Mouse (Mus musculus) bone marrow macrophage, adult 2 months (primary cell): ENCODE results near the gene Pip5kl1. TPM values are rescaled to one million over a fixed set of nuclear protein-coding genes. Genes with fewer than 3 reads are reported as not detected.

Experiments used
- H3K27ac ChIP-seq: 2 replicates; pipeline ENCODE4 v1.5.1; 2012; ENCODE audit warnings: low read depth, low read length; ENCODE audit not compliant: insufficient read depth
- H3K4me1 ChIP-seq: 2 replicates; pipeline ENCODE4 v1.6.1; 2012; ENCODE audit warnings: low read length; ENCODE audit not compliant: control insufficient read depth, insufficient read depth
- H3K4me3 ChIP-seq: 2 replicates; pipeline ENCODE4 v1.5.1; 2012; ENCODE audit warnings: mild to moderate bottlenecking, low read length, moderate library complexity; ENCODE audit not compliant: insufficient read depth
- CTCF ChIP-seq: IDR thresholded peaks from 2 replicates; pipeline ENCODE4 v1.5.1; 2012; ENCODE audit warnings: low read depth, mild to moderate bottlenecking, low read length, moderate library complexity
- POLR2A ChIP-seq: IDR thresholded peaks from 2 replicates; pipeline ENCODE4 v1.6.1; 2012; ENCODE audit warnings: mild to moderate bottlenecking, low read depth, low read length, borderline replicate concordance
- polyA plus RNA-seq: library from polyadenylated mRNA; stranded (reverse); fragments of >200 nt; gene quantifications from 2 replicates; pipeline ENCODE4 v1.2.4, GENCODE M21; 2012; ENCODE audit not compliant: missing spikeins, insufficient read depth, insufficient read length

Gene Pip5kl1
- polyA plus RNA-seq, 1 experiment = not detected

DNA sequence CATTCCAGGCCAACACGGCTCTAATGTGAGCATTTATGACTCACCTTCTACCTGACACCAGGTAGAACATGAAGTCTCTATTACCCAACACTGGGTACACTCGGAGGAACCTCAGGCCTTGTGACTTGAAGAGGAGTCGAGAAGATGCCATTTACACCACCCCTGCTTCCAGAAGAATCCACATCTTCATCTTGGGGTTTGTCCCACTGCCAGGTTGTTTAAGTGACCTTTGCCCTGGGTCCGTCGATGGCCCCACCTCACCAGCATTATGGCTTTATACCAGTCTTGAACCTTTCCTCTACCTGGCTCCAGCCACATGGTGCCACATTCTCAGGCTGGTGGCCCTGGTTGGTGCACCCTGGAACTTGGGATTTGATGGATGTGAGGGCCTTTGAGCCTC lies 22.7 kb downstream of the Pip5kl1 start:
- Histone ChIP-seq H3K27ac (no peak overlapping the region), H3K4me3 (no peak overlapping the region), H3K4me1 (peaks cover 6% of the 10 kb centered on the region)
- TF ChIP-seq POLR2A = no peak
- no peak for TF ChIP-seq CTCF

DNA sequence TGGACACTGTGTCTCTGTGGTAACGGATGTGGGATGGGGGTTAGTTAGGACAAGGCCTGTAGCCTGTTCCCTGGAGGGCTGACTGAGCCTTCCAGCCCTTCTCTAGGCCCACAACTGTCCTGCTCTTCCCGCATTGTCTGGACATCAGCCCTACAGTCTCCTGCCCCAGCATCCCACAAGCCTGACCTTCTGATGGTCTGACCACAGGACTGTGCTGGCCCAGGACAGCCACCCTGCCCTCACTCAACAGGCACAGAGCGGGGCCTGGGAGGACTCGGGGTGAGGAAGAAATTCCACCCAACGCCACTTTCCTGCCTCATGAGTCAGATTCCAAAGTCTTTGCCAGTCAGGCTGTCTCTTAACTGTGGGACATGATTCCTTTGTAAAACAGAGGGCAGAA lies 23.1 kb downstream of the Pip5kl1 start:
- no peak overlapping the region for H3K4me3 ChIP-seq
- no peak overlapping the region for H3K27ac ChIP-seq
- TF ChIP-seq POLR2A = no peak
- H3K4me1 ChIP-seq = peaks cover 8% of the 10 kb centered on the region

DNA sequence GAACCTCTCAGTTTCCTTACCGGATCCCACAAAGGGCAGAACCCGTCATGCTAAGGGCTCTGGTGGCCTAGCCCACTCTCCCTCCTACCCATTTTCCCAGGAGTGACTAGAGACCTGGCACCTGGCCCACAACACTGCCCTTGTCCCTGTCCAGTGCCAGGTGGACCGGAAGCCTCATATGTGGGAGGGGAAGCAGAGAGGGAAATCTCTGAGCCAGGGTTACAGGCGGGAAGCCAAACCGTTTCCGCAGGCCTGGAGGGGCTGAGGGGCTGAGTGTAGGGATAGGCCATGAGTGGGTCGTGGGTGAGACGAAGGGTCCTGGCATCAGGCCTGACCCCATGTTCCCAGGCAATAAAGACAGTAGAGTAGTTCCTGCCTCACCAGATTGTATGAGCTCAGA lies 23.9 kb downstream of the Pip5kl1 start:
- peaks cover 8% of the 10 kb centered on the region for H3K4me1 ChIP-seq
- H3K27ac ChIP-seq = no peak overlapping the region
- no peak overlapping the region for H3K4me3 ChIP-seq
- TF ChIP-seq CTCF = no peak
- no peak for TF ChIP-seq POLR2A

DNA sequence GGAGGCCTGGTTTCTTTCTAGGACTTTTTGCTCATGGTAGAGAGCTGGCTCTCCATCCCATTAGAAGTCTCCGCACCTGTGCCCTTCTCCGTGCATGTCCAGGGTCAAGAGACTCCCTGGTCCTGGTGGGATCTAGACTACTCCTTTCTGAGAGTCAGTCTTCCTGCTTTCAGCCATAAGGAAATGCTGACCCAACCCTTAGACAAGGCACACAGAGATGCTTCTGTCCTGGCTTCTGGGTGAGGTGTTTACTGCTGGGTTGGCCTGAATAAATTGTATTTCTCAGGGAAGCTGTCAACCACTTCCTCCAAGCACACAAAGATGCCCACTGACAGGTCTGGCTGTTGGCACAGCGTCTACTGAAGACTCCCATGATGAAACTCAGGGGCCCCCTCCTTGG lies 24.8 kb downstream of the Pip5kl1 start, which contains the start of gene St6galnac6:
TSS of gene St6galnac6 (plus strand) at position 301 of the 400 bp plus-strand sequence.
- Histone ChIP-seq H3K4me3 (no peak within 1 kb of the TSS), H3K4me1 (peaks cover 8% of the 10 kb centered on the region), H3K27ac (no peak within 1 kb of the TSS)
- TF ChIP-seq POLR2A (no peak), CTCF (no peak)

DNA sequence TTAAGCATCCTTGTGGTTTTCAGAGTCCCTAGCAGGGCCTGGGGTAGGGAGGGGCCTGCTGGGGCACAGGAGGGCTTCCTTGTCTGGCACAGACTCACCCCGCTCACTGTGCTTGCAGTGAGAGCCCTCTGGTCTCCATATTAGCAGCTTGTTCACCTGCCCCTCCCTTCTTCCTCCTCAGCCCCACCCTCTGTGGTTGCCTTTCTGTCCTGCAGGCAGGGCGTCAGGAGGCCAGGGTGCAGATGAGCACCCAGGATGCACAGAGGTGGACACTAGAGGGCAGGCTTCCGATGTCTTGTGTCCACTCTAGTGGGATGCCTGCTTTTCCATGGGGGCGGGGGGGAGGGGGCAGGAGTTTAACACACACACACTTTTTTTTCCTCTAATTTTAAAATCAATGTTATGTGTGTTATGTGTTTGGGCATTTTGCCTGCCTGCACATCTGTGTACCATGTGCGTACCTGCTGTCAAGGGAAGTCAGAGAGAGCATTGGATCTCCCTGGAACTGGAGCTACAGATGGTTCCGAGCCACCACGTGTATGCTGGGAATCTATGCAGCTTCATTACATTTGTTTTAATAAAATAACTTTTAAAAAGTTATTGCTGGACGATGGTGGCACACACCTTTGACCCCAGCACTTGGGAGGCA lies 26.9 kb downstream of the Pip5kl1 start:
- Histone ChIP-seq H3K4me3 (no peak overlapping the region), H3K4me1 (peaks cover 9% of the 10 kb centered on the region), H3K27ac (no peak overlapping the region)
- TF ChIP-seq CTCF = peak; percentile 46
- TF ChIP-seq POLR2A = no peak

GRCm38 (mm10) chr2:32602600-32603054 lies 28.0 kb downstream of the Pip5kl1 start:
- peaks cover 10% of the 10 kb centered on the region for H3K4me1 ChIP-seq
- peak overlapping the region; percentile 55 for H3K4me3 ChIP-seq
- 0 out of 2 replicates have a peak overlapping the region, but pooled peaks have one; percentile 33 for H3K27ac ChIP-seq
- TF ChIP-seq CTCF (peak; percentile 80), POLR2A (no peak)

GRCm38 (mm10) chr2:32604631-32605030 lies 30.0 kb downstream of the Pip5kl1 start:
- no peak overlapping the region for H3K4me3 ChIP-seq
- TF ChIP-seq POLR2A = no peak
- no peak for TF ChIP-seq CTCF
- peaks cover 16% of the 10 kb centered on the region for H3K4me1 ChIP-seq
- H3K27ac ChIP-seq = no peak overlapping the region

DNA sequence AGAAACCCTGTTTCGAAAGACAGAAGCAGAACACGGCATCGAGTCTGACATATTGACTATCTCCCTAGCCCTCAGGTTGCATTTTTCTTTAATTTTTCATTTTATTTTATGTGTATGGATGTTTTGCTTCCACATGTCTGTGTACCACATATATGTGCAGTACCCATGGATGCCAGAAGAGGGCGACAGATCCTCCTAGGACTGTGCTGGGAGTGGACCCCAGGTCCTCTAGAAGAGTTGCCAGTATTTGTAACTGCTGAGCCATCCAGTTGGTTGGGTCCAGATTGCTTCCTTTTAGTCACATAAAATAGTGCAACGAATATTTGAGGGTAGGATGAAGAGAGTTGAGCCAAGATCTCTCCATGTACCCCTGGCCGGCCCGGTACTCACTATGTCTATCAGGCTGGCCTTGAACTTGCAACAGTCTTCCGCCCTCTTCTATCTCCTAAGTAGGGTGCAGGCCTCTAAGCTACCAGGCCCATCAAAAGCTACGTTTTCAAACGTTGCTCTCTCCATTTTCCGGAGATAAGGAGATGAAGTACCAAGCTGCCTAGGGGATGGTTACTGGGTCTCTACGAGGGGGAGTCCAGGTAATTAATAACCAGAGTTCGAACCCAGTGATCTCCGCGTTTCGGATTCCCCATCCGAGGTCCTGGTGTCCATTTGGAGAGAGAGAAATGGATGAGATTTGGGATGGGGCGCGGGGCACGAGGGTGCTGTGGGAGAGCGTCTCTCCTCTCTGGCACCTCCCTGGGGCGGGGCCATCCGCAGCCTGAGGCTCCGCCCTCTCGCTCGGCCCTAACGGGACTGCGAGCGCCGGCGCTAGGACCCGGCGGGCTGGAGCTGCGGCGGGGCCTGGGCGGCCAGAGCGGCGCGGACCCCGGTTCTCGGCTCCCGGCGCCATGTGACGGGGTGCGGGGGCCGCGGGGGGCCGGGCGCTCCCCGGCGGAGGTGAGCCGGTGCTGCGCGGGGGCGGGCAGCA lies 31.9 kb downstream of the Pip5kl1 start:
- peak overlapping the region; percentile 81 for H3K27ac ChIP-seq
- TF ChIP-seq POLR2A = no peak
- peak; percentile 59 for TF ChIP-seq CTCF
- H3K4me3 ChIP-seq = peak overlapping the region; percentile 93
- peaks cover 22% of the 10 kb centered on the region for H3K4me1 ChIP-seq

DNA sequence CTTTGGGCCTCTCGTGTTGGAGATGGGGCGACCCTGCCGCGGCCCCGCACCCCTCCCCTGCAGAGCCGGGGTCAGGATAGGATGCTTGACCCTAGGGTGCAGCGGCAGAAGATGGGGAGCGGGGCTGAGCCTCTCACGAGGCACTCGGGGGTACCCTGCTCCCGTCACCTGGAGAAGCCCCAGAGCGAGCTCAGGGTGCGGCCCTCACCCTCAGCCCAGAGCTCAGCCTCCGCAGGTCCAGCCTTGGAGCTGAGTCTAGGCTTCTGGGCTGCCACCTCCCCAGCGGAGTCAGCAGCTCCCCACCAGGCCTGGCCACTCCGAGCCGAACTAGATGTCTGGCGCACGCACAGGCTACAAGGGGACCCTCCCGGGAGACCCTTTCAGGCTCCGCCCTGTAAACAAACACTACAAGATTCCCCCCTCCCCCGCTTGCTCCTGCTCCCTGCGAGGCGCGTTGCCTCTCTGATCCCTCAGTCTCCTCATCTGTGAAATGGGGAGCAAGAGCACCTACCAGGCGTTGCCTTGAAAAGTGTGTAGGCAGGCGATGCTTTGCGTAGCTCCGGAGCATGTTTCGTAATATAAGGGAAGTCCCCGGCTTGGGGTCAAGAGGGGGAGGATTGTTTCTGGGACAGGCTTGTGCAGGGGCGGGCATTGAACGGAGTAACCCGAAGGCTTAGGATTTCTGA lies 32.8 kb downstream of the Pip5kl1 start:
- peaks cover 14% of the 10 kb centered on the region for H3K4me1 ChIP-seq
- TF ChIP-seq POLR2A = no peak
- TF ChIP-seq CTCF = no peak
- H3K27ac ChIP-seq = peak overlapping the region; percentile 81
- peak overlapping the region; percentile 93 for H3K4me3 ChIP-seq
